Mouse (Mus musculus) kidney, adult 2 months (tissue): ENCODE data around the gene Il15.

Experiments used
- CTCF ChIP-seq: fragments of 200-500 bp; conservative IDR thresholded peaks from 2 replicates; pipeline ENCODE4 v1.5.1; 2011; ENCODE audit warnings: low read depth, mild to moderate bottlenecking, control low read depth, low read length, moderate library complexity, mixed read lengths; ENCODE audit not compliant: insufficient read depth, insufficient read length
- POLR2A ChIP-seq: fragments of 200-500 bp; IDR thresholded peaks from one replicate; pipeline ENCODE4 v1.6.1; 2011; ENCODE audit warnings: low read depth, low read length, control low read depth

GRCm38 (mm10) chr8:82372846-82373245, 30.2 kb downstream of the Il15 start:
- TF ChIP-seq POLR2A (no peak), CTCF (no peak)
